Mouse (Mus musculus): ENCODE data around the gene Aox3. TPM values are rescaled to one million over a fixed set of nuclear protein-coding genes. Genes with fewer than 3 reads are reported as not detected.

Gene Aox3
- polyA plus RNA-seq, 1 experiment from 2014 or later: 1.4 TPM

GRCm38 (mm10) chr1:58240347-58240746 lies 127.4 kb downstream of the Aox3 start:
- Histone ChIP-seq H3K4me2 (no peak overlapping the region), H3K9me3 (no peaks in the 10 kb centered on the region), H3K27ac (no peak overlapping the region), H3K36me3 (no peaks in the 10 kb centered on the region), H3K4me1 (peaks cover 11% of the 10 kb centered on the region), H3K27me3 (no peaks in the 10 kb centered on the region), H3K4me3 (no peak overlapping the region), H3K9ac (no peak overlapping the region)
- 63% methylated on average over 6 of the region's 6 CpGs for WGBS
- ATAC-seq (ENCODE audit: borderline replicate concordance, extremely low read depth, low FRiP score, low TSS enrichment): no peak

DNA sequence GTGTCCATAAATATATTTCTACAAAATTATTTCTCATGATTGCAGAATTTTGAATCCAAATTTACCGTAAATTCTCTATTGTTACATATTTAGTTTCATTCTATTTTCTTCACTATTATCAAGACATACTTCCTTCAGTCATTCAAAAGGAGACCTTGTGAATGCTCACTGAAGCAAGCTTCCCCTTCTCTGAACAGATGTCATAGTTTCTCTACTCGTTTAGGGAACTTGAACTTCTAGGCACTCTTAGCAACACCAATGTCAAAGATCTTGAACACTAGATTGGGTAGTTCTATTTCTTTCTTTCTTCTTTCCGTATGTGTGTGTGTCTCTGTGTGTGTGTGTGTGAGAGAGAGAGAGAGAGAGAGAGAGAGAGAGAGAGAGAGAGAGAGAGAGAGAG lies 131.6 kb downstream of the Aox3 start:
- no peak overlapping the region for H3K4me2 ChIP-seq
- WGBS: 75% methylated on average over 2 of the region's 3 CpGs
- H3K27ac ChIP-seq: no peak overlapping the region
- H3K9ac ChIP-seq: no peak overlapping the region
- H3K4me1 ChIP-seq: no peaks in the 10 kb centered on the region
- H3K4me3 ChIP-seq: no peak overlapping the region
- H3K36me3 ChIP-seq: no peaks in the 10 kb centered on the region
- H3K9me3 ChIP-seq: no peaks in the 10 kb centered on the region
- no peak for ATAC-seq (ENCODE audit: borderline replicate concordance, extremely low read depth, low FRiP score, low TSS enrichment)
- H3K27me3 ChIP-seq: no peaks in the 10 kb centered on the region

- Histone ChIP-seq H3K4me2 (no peak overlapping the region), H3K9ac (no peak overlapping the region), H3K27ac (no peak overlapping the region), H3K4me3 (no peak overlapping the region), H3K36me3 (no peaks in the 10 kb centered on the region), H3K27me3 (no peaks in the 10 kb centered on the region), H3K4me1 (no peaks in the 10 kb centered on the region), H3K9me3 (no peaks in the 10 kb centered on the region)
- ATAC-seq (ENCODE audit: borderline replicate concordance, extremely low read depth, low FRiP score, low TSS enrichment): no peak
- WGBS: 45% methylated on average over 1 of the region's 1 CpGs
Observed at GRCm38 (mm10) chr1:58248518-58248917, 135.6 kb downstream of the Aox3 start.

Other genes with a start within 250 kb of the Aox3 start
- gene Sgo2a, start 117.2 kb upstream of the Aox3 start, polyA plus RNA-seq (2015; fragmentation: Nextera tagmentation; extraction: Ambion mirVana): 24.7 and 25.4 TPM in 2 replicates
- gene Kctd18, start 94.2 kb upstream of the Aox3 start, polyA plus RNA-seq (2015; fragmentation: Nextera tagmentation; extraction: Ambion mirVana): 16.8 and 17.7 TPM in 2 replicates
- gene Aox1, start 83.2 kb upstream of the Aox3 start, polyA plus RNA-seq (2015; fragmentation: Nextera tagmentation; extraction: Ambion mirVana): 0.72 and 0.77 TPM in 2 replicates
- gene Aox4, start 97.3 kb downstream of the Aox3 start, polyA plus RNA-seq (2015; fragmentation: Nextera tagmentation; extraction: Ambion mirVana): 0.02 TPM in 1 of 2 replicates, not detected in the other
- 0.04 TPM in 1 of 2 replicates, not detected in the other for gene Aox2, start 165.2 kb downstream of the Aox3 start, polyA plus RNA-seq (2015; fragmentation: Nextera tagmentation; extraction: Ambion mirVana)